Mouse (Mus musculus) midbrain, embryonic 10.5 days (tissue): ENCODE data around the gene Kif1a. TPM values are rescaled to one million over a fixed set of nuclear protein-coding genes. Genes with fewer than 3 reads are reported as not detected.

ENCODE experiments used
- DNase-seq: peaks from one replicate; pipeline ENCODE4 v3.0.0-alpha.2; 2017; ENCODE audit warnings: low spot score
- H3K27ac ChIP-seq: fragments of 300-500 bp; sonication (generic); replicated peaks from 2 replicates; pipeline ENCODE4 v1.5.1; 2016; ENCODE audit warnings: mild to moderate bottlenecking
- H3K27me3 ChIP-seq: fragments of 300-500 bp; sonication (generic); 2 replicates; pipeline ENCODE4 v1.6.1; 2016; ENCODE audit warnings: low read depth, mild to moderate bottlenecking; ENCODE audit not compliant: poor library complexity, severe bottlenecking
- H3K36me3 ChIP-seq: fragments of 300-500 bp; sonication (generic); 2 replicates; pipeline ENCODE4 v1.6.1; 2016; ENCODE audit warnings: mild to moderate bottlenecking, moderate library complexity
- H3K4me1 ChIP-seq: fragments of 300-500 bp; sonication (generic); 2 replicates; pipeline ENCODE4 v1.6.1; 2016
- H3K4me3 ChIP-seq: fragments of 300-500 bp; sonication (generic); 2 replicates; pipeline ENCODE4 v1.5.1; 2016; ENCODE audit warnings: mild to moderate bottlenecking, moderate library complexity
- H3K9me3 ChIP-seq: fragments of 300-500 bp; sonication (generic); replicated peaks from 2 replicates; pipeline ENCODE4 v1.6.1; 2016; ENCODE audit warnings: mild to moderate bottlenecking
- WGBS: fragments of 180-500 bp; shearing (Covaris S2); methylation state at CpG from one replicate; pipeline ENCODE4 v1.1.7; 2016; 5-methylcytosine and 5-hydroxymethylcytosine counted together
- polyA plus RNA-seq: library from polyadenylated mRNA; unstranded; fragments of >200 nt; fragmentation: Nextera tagmentation; extraction: Ambion mirVana; gene quantifications from 2 replicates; pipeline ENCODE4 v1.2.1, GENCODE M21; 2016

Gene Kif1a
- polyA plus RNA-seq, 1 experiment from 2014 or later, result 39.3 TPM

GRCm38 (mm10) chr1:93124066-93124465, 22.3 kb upstream of the Kif1a start:
- no peaks in the 10 kb centered on the region for H3K27me3 ChIP-seq
- DNase-seq, result no peak
- H3K36me3 ChIP-seq, result no peaks in the 10 kb centered on the region
- H3K4me3 ChIP-seq, result no peak overlapping the region
- H3K27ac ChIP-seq, result no peak overlapping the region
- H3K9me3 ChIP-seq, result no peaks in the 10 kb centered on the region
- H3K4me1 ChIP-seq, result peaks cover 10% of the 10 kb centered on the region
- 74% methylated on average over 8 of the region's 8 CpGs for WGBS

- H3K27me3 ChIP-seq, result no peaks in the 10 kb centered on the region
- no peak overlapping the region for H3K4me3 ChIP-seq
- H3K4me1 ChIP-seq, result 0 out of 2 replicates have a peak, but pooled peaks cover 9% of the 10 kb centered on the region
- no peak for DNase-seq
- no peak overlapping the region for H3K27ac ChIP-seq
- H3K36me3 ChIP-seq, result no peaks in the 10 kb centered on the region
- no peaks in the 10 kb centered on the region for H3K9me3 ChIP-seq
- 87% methylated on average over 11 of the region's 11 CpGs for WGBS
These were observed 21.6 kb upstream of the Kif1a start for GRCm38 (mm10) chr1:93123179-93123854.

- H3K9me3 ChIP-seq, result no peaks in the 10 kb centered on the region
- H3K4me3 ChIP-seq, result no peak overlapping the region
- H3K36me3 ChIP-seq, result no peaks in the 10 kb centered on the region
- DNase-seq, result no peak
- peaks cover 18% of the 10 kb centered on the region for H3K4me1 ChIP-seq
- peaks cover 5% of the 10 kb centered on the region for H3K27me3 ChIP-seq
- 47% methylated on average over 4 of the region's 4 CpGs for WGBS
- no peak overlapping the region for H3K27ac ChIP-seq
These were observed 17.1 kb upstream of the Kif1a start for GRCm38 (mm10) chr1:93118816-93119215.

GRCm38 (mm10) chr1:93115471-93115870, 13.7 kb upstream of the Kif1a start:
- H3K4me3 ChIP-seq, result peak overlapping the region; percentile 53
- peaks cover 7% of the 10 kb centered on the region for H3K27me3 ChIP-seq
- H3K4me1 ChIP-seq, result peaks cover 18% of the 10 kb centered on the region
- H3K36me3 ChIP-seq, result no peaks in the 10 kb centered on the region
- peak overlapping the region; percentile 82 for H3K27ac ChIP-seq
- 13% methylated on average over 13 of the region's 13 CpGs for WGBS
- peaks cover 2% of the 10 kb centered on the region; the same call in 1 of the 2 replicates for H3K9me3 ChIP-seq
- DNase-seq, result no peak

- Histone ChIP-seq H3K4me3 (peak overlapping the region; percentile 53), H3K27ac (peak overlapping the region; percentile 82), H3K4me1 (peaks cover 18% of the 10 kb centered on the region), H3K27me3 (peaks cover 7% of the 10 kb centered on the region), H3K36me3 (no peaks in the 10 kb centered on the region), H3K9me3 (peaks cover 2% of the 10 kb centered on the region; the same call in 1 of the 2 replicates)
- DNase-seq, result peak; percentile 98
- 25% methylated on average over 21 of the region's 21 CpGs for WGBS
These were observed 13.1 kb upstream of the Kif1a start for GRCm38 (mm10) chr1:93114713-93115463.

- Histone ChIP-seq H3K36me3 (no peaks in the 10 kb centered on the region), H3K27ac (no peak overlapping the region), H3K4me1 (peaks cover 36% of the 10 kb centered on the region), H3K9me3 (no peaks in the 10 kb centered on the region), H3K27me3 (peaks cover 56% of the 10 kb centered on the region), H3K4me3 (no peak overlapping the region)
- 69% methylated on average over 7 of the region's 7 CpGs for WGBS
- DNase-seq, result no peak
These were observed 949 bp upstream of the Kif1a start for GRCm38 (mm10) chr1:93102700-93103099.

GRCm38 (mm10) chr1:93100576-93101491, 917 bp downstream of the Kif1a start:
- 1% methylated on average over 49 of the region's 49 CpGs for WGBS
- DNase-seq, result peak; percentile 68
- no peaks in the 10 kb centered on the region for H3K9me3 ChIP-seq
- H3K4me1 ChIP-seq, result peaks cover 44% of the 10 kb centered on the region
- H3K4me3 ChIP-seq, result peak overlapping the region; percentile 79
- peaks cover 61% of the 10 kb centered on the region for H3K27me3 ChIP-seq
- peak overlapping the region; percentile 86 for H3K27ac ChIP-seq
- H3K36me3 ChIP-seq, result no peaks in the 10 kb centered on the region; the same call in 1 of the 2 replicates

- WGBS, result 4% methylated on average over 18 of the region's 18 CpGs
- peaks cover 50% of the 10 kb centered on the region for H3K4me1 ChIP-seq
- H3K36me3 ChIP-seq, result no peaks in the 10 kb centered on the region; the same call in 1 of the 2 replicates
- H3K9me3 ChIP-seq, result no peaks in the 10 kb centered on the region
- H3K27me3 ChIP-seq, result peaks cover 61% of the 10 kb centered on the region
- H3K4me3 ChIP-seq, result peak overlapping the region; percentile 79
- H3K27ac ChIP-seq, result peak overlapping the region; percentile 86
- no peak for DNase-seq
These were observed 1.5 kb downstream of the Kif1a start for GRCm38 (mm10) chr1:93100243-93100575.

GRCm38 (mm10) chr1:93098956-93099355, 2.8 kb downstream of the Kif1a start:
- Histone ChIP-seq H3K4me1 (peaks cover 53% of the 10 kb centered on the region), H3K36me3 (no peaks in the 10 kb centered on the region; the same call in 1 of the 2 replicates), H3K27me3 (peaks cover 61% of the 10 kb centered on the region), H3K27ac (no peak overlapping the region), H3K4me3 (no peak overlapping the region), H3K9me3 (no peaks in the 10 kb centered on the region)
- WGBS, result 94% methylated on average over 5 of the region's 5 CpGs
- no peak for DNase-seq

GRCm38 (mm10) chr1:93092582-93092981, 9.2 kb downstream of the Kif1a start:
- peaks cover 22% of the 10 kb centered on the region for H3K4me1 ChIP-seq
- 0 out of 2 replicates have a peak, but pooled peaks cover 4% of the 10 kb centered on the region for H3K27me3 ChIP-seq
- no peak overlapping the region for H3K4me3 ChIP-seq
- peaks cover 2% of the 10 kb centered on the region; the same call in 1 of the 2 replicates for H3K36me3 ChIP-seq
- DNase-seq, result no peak
- WGBS, result 94% methylated on average over 3 of the region's 3 CpGs
- H3K27ac ChIP-seq, result no peak overlapping the region
- no peaks in the 10 kb centered on the region for H3K9me3 ChIP-seq

GRCm38 (mm10) chr1:93085136-93085535, 16.6 kb downstream of the Kif1a start:
- Histone ChIP-seq H3K27ac (no peak overlapping the region; the same call in 1 of the 2 replicates), H3K4me1 (peaks cover 26% of the 10 kb centered on the region), H3K36me3 (peaks cover 26% of the 10 kb centered on the region), H3K27me3 (no peaks in the 10 kb centered on the region), H3K4me3 (no peak overlapping the region), H3K9me3 (no peaks in the 10 kb centered on the region)
- DNase-seq, result no peak
- 72% methylated on average over 6 of the region's 6 CpGs for WGBS
